Mouse (Mus musculus) forebrain, embryonic 12.5 days (tissue): ENCODE data around the gene Tmem240. TPM values are rescaled to one million over a fixed set of nuclear protein-coding genes. Genes with fewer than 3 reads are reported as not detected.
"Not testable (repeated sequence)": the region's sequence is repeated elsewhere in the genome, so short reads cannot be mapped to it uniquely, and the experiment has no call there.

Source experiments
- ATAC-seq: fragments of 200-750 bp; cut with Nextera tagmentation; 2 replicates; pipeline ENCODE4 v1.8.0; 2017; ENCODE audit warnings: moderate TSS enrichment; ENCODE audit not compliant: low FRiP score
- H3K27ac ChIP-seq: fragments of 300-500 bp; sonication (generic); 2 replicates; pipeline ENCODE4 v1.5.1; 2016; ENCODE audit warnings: mild to moderate bottlenecking
- H3K27me3 ChIP-seq: fragments of 300-500 bp; sonication (generic); 2 replicates; pipeline ENCODE4 v1.6.1; 2016; ENCODE audit warnings: mild to moderate bottlenecking
- H3K36me3 ChIP-seq: fragments of 300-500 bp; sonication (generic); replicated peaks from 2 replicates; pipeline ENCODE4 v1.6.1; 2016; ENCODE audit warnings: mild to moderate bottlenecking
- H3K4me1 ChIP-seq: fragments of 300-500 bp; sonication (generic); 2 replicates; pipeline ENCODE4 v1.6.1; 2016
- H3K4me2 ChIP-seq: fragments of 300-500 bp; sonication (generic); 2 replicates; pipeline ENCODE4 v1.6.1; 2016; ENCODE audit warnings: mild to moderate bottlenecking, moderate library complexity
- H3K4me3 ChIP-seq: fragments of 300-500 bp; sonication (generic); replicated peaks from 2 replicates; pipeline ENCODE4 v1.5.1; 2016; ENCODE audit warnings: mild to moderate bottlenecking
- H3K9ac ChIP-seq: fragments of 300-500 bp; sonication (generic); 2 replicates; pipeline ENCODE4 v1.6.1; 2016; ENCODE audit warnings: mild to moderate bottlenecking
- H3K9me3 ChIP-seq: fragments of 300-500 bp; sonication (generic); 2 replicates; pipeline ENCODE4 v1.6.1; 2016
- WGBS: fragments of 180-500 bp; shearing (Covaris S2); methylation state at CpG from one replicate; pipeline ENCODE4 v1.1.7; 2016; 5-methylcytosine and 5-hydroxymethylcytosine counted together
- polyA plus RNA-seq: library from polyadenylated mRNA; unstranded; fragments of >200 nt; fragmentation: Nextera tagmentation; extraction: Ambion mirVana; gene quantifications from 2 replicates; pipeline ENCODE4 v1.2.1, GENCODE M21; 2016

Tmem240 gene
- polyA plus RNA-seq, 1 experiment from 2014 or later = 3.2 TPM

DNA sequence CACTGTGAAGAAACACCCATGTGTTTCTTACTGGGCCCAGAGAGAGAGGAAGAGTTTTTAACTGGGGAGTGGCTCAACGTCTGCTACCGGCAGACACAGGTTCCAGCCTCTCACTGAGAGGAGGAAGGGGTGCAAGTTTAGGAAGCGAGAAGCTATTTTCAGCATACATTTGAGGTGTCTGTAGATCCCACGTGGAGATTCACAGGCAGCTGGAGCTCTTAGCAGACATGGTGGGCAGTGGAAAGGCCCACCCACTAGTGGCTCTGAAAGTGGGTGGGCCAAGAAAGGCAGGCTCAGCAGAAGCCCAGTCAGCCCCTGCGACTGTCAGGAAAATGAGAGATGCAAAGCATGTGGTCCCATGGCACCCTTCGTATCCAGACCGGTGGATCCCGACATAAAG is 3.7 kb downstream of the Tmem240 start:
- Histone ChIP-seq H3K27ac (no peak overlapping the region), H3K4me3 (no peak overlapping the region), H3K36me3 (peaks cover 40% of the 10 kb centered on the region), H3K9ac (no peak overlapping the region), H3K4me1 (peaks cover 25% of the 10 kb centered on the region), H3K9me3 (no peaks in the 10 kb centered on the region), H3K27me3 (no peaks in the 10 kb centered on the region), H3K4me2 (no peak overlapping the region)
- no peak for ATAC-seq
- 72% methylated on average over 8 of the region's 8 CpGs for WGBS

DNA sequence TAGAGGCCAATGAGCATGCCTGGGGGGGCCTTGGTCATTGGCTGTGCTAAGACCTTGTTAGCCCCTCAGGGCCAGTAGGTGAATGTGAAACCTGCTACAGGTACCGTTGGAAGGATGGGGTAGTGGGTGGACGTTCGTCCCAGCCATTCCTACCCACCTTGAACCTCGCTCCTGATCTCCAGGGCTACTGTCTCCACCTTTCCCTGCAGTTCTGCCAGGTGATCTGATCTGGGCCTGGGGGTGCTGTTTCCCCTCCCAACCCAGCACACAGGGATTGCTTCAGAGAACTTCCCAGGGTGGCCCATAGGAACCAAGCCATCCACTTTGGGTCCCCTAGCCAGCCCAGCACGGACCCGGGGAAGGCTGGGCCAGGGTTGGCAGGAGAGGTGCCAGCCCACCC is 4.6 kb downstream of the Tmem240 start:
- no peaks in the 10 kb centered on the region for H3K9me3 ChIP-seq
- ATAC-seq = no peak
- no peak overlapping the region for H3K4me2 ChIP-seq
- H3K9ac ChIP-seq = no peak overlapping the region
- peaks cover 47% of the 10 kb centered on the region for H3K36me3 ChIP-seq
- H3K27me3 ChIP-seq = no peaks in the 10 kb centered on the region
- H3K27ac ChIP-seq = no peak overlapping the region
- 84% methylated on average over 6 of the region's 6 CpGs for WGBS
- no peak overlapping the region for H3K4me3 ChIP-seq
- H3K4me1 ChIP-seq = peaks cover 16% of the 10 kb centered on the region

DNA sequence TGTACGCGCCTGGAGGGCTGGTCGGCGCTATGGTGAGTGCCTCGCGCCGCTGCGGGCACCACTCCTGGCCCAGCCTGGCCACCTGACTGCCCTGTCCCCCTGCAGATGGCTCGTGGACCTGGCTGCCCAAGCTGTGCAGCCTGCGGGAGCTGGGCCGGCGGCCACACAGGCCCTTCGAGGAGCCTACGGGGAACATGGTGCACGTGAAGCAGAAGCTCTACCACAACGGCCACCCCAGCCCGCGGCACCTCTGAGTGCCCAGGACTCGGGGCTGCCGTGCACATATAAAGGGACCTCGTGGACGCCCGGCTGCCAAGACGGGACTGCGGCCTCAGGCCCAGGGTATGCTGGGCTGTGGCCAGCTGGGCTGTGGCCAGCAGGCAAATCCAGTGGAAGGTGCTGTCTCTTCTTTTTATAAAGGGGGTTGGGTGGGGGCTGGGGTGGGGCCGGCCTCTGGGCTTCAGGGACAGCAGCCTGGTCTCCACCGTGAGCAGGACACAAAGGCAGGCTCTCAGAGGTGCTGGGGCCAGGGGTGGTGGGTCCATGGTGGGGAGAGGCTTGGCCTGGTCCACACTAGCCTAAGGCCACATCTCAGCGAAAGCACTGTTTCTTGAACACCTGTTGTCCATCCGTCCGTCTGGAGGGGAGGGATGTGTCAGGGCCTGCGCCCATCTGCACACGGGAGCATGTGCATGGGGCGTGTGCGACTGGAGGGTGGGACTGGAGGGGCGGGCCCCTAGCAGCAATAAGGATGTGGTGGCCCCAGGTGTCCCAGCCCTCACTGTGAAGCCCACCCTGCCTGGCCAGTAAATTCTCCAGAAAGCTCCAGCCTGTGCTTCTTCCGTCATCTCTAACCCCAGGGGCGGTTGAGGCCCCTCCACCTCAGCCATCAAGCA is 5.4 kb downstream of the Tmem240 start:
- Histone ChIP-seq H3K4me3 (0 out of 2 replicates have a peak overlapping the region, but pooled peaks have one; percentile 8), H3K9me3 (no peaks in the 10 kb centered on the region), H3K4me1 (peaks cover 14% of the 10 kb centered on the region), H3K27ac (no peak overlapping the region), H3K36me3 (peaks cover 56% of the 10 kb centered on the region), H3K4me2 (no peak overlapping the region), H3K9ac (no peak overlapping the region), H3K27me3 (no peaks in the 10 kb centered on the region)
- no peak for ATAC-seq
- 86% methylated on average over 37 of the region's 37 CpGs for WGBS

DNA sequence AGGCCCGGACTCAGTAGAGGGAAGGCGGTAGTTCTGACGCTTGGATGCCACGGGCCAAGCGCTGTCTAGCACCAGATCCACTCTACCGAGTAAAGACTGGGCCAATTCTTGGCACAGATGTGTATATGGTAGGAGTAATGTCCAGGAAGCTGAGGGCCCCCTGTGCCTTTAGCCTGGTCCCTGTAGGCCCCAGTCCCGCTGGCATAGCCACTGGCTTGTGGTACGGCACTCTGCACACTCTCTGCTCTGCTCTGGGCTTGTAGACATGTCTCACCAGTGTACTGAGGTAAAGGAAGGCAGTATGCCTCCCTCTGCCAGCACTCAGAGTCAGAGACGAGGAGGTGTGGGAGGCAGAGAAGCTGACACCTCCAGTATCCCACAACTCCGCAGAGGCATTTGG is 6.1 kb downstream of the Tmem240 start:
- not testable (repeated sequence) for H3K4me2 ChIP-seq, ATAC-seq, H3K27ac ChIP-seq, H3K27me3 ChIP-seq, H3K4me3 ChIP-seq, H3K9me3 ChIP-seq, H3K9ac ChIP-seq
- 93% methylated on average over 10 of the region's 10 CpGs for WGBS
- Histone ChIP-seq H3K4me1 (peaks cover 10% of the 10 kb centered on the region), H3K36me3 (peaks cover 62% of the 10 kb centered on the region)

DNA sequence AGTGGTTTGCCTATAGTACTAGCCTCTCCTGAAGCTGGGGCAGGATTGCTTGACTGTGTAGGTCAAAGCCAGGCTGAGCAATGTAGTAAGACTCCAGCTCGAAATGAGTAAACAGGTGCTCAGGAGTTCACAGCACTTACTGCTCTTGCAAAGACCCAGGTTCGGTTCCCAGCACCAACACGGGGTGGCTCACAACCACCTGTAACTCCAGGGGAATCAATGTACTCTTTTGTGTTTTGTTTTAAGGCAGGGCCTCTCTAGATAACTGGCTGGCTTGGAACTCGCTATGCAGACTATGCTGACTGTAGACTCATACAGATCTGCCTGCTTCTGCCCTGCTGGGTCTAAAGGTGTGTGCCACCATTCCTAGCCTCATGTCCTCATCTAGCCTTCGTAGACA is 8.1 kb downstream of the Tmem240 start:
- Histone ChIP-seq H3K4me1 (no peaks in the 10 kb centered on the region), H3K36me3 (peaks cover 80% of the 10 kb centered on the region), H3K27ac (no peak overlapping the region), H3K9ac (no peak overlapping the region), H3K4me2 (no peak overlapping the region), H3K9me3 (no peaks in the 10 kb centered on the region), H3K4me3 (no peak overlapping the region), H3K27me3 (no peaks in the 10 kb centered on the region)
- WGBS = 94% methylated on average over 5 of the region's 5 CpGs
- ATAC-seq = no peak

DNA sequence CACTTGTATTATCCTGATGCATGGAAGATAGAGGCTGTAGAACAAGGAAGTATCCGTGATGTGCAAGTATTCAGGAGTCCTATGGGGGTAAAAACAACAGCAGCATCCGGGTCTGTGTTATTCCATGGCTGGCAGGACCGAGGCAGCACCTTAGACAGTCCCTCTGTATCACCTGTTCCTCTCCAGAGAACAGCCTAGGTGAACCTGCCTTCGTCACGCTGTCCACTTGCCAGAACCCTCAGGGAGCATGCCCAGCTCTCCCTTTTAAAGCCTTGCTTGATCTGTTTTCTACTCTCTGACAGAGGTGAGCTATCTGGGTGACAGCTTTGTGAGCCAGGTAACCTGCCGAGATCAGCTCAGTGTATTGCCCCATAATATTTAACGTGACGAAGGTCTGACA is 9.9 kb downstream of the Tmem240 start:
- no peak overlapping the region for H3K27ac ChIP-seq
- no peaks in the 10 kb centered on the region for H3K27me3 ChIP-seq
- ATAC-seq = no peak
- no peaks in the 10 kb centered on the region for H3K9me3 ChIP-seq
- no peak overlapping the region for H3K4me3 ChIP-seq
- no peak overlapping the region for H3K9ac ChIP-seq
- no peak overlapping the region for H3K4me2 ChIP-seq
- H3K4me1 ChIP-seq = no peaks in the 10 kb centered on the region
- peaks cover 95% of the 10 kb centered on the region for H3K36me3 ChIP-seq
- 90% methylated on average over 8 of the region's 8 CpGs for WGBS

DNA sequence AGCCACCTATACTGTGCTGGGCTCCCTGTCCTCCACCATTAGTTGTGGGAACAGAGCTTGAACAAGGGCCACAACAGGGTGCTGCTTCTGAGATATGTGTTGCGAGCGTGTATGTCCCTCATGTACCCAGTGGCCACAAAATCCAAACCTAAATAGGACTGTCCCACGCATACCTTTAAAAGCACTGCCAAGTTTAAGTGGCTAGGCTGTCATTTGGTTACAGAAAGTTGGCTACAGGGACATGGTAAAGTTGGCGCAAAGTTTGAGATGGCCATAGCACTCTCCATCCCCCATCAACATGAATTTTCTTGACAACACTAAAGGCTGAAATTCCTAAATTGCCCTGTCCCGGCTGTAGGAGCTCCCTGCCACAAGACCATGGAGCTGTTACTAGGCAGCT is 10.5 kb downstream of the Tmem240 start:
- no peak overlapping the region for H3K9ac ChIP-seq
- H3K4me2 ChIP-seq = no peak overlapping the region
- no peaks in the 10 kb centered on the region for H3K4me1 ChIP-seq
- 94% methylated on average over 5 of the region's 5 CpGs for WGBS
- no peaks in the 10 kb centered on the region for H3K9me3 ChIP-seq
- H3K27me3 ChIP-seq = no peaks in the 10 kb centered on the region
- no peak overlapping the region for H3K27ac ChIP-seq
- ATAC-seq = no peak
- H3K4me3 ChIP-seq = no peak overlapping the region
- H3K36me3 ChIP-seq = peaks cover 95% of the 10 kb centered on the region

DNA sequence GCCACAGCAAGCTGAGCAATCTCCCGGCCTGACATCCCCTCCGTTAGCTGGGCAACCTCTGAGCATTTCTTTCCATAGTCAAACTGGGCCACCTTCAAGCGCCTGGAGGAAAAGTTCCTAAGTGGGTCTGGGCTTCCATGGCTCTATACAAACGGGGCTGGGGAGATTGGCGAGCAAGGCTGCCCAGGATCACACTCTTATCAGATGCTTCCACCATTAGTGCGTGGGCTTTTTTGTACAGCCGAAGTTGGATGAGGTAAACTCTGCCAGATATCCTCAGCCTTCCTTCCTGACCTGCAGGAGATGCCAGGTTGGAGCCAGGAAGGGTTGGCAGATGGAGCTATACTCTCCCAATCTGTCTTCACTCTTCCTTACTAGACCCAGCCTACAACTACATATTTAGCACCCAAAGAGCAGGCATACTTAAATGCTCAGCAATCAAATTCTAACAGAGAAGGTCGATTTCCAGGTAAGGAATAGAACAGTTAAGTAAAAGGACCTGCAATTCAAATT is 11.5 kb downstream of the Tmem240 start:
- no peaks in the 10 kb centered on the region for H3K9me3 ChIP-seq
- no peak overlapping the region for H3K27ac ChIP-seq
- WGBS = 85% methylated on average over 8 of the region's 8 CpGs
- no peak overlapping the region for H3K9ac ChIP-seq
- H3K27me3 ChIP-seq = no peaks in the 10 kb centered on the region
- H3K36me3 ChIP-seq = peaks cover 95% of the 10 kb centered on the region
- H3K4me3 ChIP-seq = no peak overlapping the region
- H3K4me1 ChIP-seq = no peaks in the 10 kb centered on the region
- ATAC-seq = no peak
- H3K4me2 ChIP-seq = no peak overlapping the region

DNA sequence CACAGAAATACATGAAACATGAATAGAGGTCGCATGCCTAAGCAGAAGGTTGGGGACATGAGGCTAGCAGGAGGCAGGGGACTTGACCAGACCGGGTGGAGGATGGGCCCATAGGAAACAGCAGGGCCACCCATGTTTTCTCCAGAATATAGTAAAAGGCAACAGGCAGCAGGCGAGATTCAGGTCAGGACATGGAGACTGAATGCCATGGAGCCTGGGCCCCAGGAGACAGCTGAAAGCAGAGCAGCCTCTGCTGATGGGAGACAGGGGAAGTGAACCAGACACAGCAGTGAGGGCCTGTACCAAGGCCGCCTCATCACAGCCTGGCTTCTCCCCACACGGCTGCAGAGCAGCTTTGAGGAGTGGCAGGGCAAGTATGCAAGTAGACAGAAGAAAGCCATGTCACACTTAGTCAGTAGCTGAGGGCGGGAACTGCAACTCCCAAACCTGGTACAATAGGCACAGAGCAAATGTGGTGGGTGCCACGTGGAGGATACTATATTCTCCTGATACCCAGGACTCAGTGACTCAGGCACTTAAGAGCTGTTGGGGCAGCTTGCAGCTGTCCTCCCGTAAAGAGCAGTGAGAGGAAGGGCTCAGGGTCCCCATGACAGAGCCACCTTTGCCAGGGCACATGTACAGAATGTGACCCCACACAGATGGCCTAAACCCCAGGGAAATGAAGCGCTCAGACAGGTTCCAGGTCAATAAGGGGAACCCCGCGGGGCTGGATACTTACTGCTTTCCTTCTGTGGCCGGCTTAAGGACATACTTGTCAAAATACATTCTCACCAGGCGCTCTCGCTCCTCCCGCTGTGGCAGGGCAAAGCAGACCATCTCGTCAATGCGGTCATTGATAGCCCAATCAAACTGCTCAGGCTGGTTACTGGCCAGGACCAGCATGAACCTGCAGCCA is 12.2 kb downstream of the Tmem240 start:
- no peaks in the 10 kb centered on the region for H3K27me3 ChIP-seq
- peaks cover 97% of the 10 kb centered on the region for H3K36me3 ChIP-seq
- no peaks in the 10 kb centered on the region for H3K9me3 ChIP-seq
- 86% methylated on average over 17 of the region's 17 CpGs for WGBS
- H3K27ac ChIP-seq = no peak overlapping the region
- H3K9ac ChIP-seq = no peak overlapping the region
- H3K4me2 ChIP-seq = no peak overlapping the region
- ATAC-seq = no peak
- H3K4me3 ChIP-seq = no peak overlapping the region
- no peaks in the 10 kb centered on the region for H3K4me1 ChIP-seq

DNA sequence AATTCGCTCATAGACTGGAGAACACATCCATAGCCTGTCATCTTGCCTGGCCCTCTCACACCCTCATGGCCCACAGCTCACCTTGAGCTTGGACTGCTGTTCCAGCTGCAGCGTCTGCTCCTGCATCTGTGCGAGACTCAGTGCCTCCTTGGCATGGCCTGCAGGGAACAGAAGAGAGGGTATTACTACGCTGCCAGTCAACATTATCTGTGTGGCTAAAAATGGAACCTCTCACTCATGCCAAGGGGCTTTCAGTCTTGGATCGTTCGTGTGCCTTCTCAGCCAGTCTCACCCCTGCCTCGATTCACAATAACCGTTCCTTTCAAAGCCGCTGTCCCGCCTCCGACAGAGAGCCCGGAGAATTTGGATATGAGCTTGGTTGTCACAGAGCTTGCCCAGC is 22.4 kb downstream of the Tmem240 start:
- Histone ChIP-seq H3K27ac (no peak overlapping the region), H3K9me3 (no peaks in the 10 kb centered on the region), H3K4me2 (no peak overlapping the region), H3K4me1 (peaks cover 28% of the 10 kb centered on the region), H3K4me3 (no peak overlapping the region), H3K9ac (no peak overlapping the region), H3K27me3 (no peaks in the 10 kb centered on the region), H3K36me3 (peaks cover 51% of the 10 kb centered on the region)
- 92% methylated on average over 12 of the region's 12 CpGs for WGBS
- no peak for ATAC-seq

DNA sequence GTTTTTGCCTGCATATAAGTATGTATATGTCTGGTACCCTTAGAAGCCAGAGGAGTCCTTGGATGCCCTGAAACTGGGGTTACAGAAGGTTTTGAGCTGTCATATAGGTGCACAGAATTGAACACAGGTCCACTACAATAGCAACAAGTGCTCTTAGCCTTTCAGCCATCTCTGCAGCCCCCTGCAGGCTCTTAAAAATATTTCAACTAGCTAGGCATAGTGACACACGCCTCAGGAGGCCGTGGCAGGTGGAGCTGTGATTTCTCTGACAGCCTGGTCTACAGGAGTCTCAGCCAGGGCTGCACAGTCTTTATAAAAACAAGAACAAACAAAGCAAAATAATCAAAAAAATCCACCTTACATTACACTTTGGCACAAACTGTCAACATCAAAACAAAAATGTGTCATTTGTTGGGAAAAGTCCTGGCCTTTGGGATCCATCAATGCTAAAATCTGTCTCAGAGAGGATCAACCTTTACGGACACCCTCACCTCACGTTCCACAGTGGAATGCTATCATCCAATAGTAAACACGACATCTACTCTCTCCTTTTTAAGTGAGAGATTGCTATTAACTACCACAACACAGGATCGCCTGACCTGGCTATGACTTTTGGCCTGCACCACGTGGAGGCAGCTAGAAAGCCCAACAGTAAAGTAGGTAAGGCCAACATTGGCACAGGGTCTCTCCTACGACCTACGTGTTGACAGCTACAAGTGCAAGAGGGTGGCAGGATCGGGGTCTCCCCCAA is 25.4 kb downstream of the Tmem240 start:
- Histone ChIP-seq H3K4me1 (peaks cover 32% of the 10 kb centered on the region), H3K9ac (peak overlapping the region; percentile 76), H3K4me3 (peak overlapping the region; percentile 87), H3K27ac (no peak overlapping the region), H3K9me3 (no peaks in the 10 kb centered on the region), H3K4me2 (peak overlapping the region; percentile 98), H3K36me3 (peaks cover 23% of the 10 kb centered on the region), H3K27me3 (no peaks in the 10 kb centered on the region)
- 3% methylated on average over 10 of the region's 10 CpGs for WGBS
- ATAC-seq = no peak
